Mouse (Mus musculus) testis, postnatal 10 days (tissue): Measurements from ENCODE around the gene Zfp787.
"Not testable (repeated sequence)": the region's sequence is repeated elsewhere in the genome, so short reads cannot be mapped to it uniquely, and the experiment has no call there.

ENCODE experiments used
- DNase-seq: peaks from one replicate; pipeline ENCODE4 v3.0.0; 2021; ENCODE audit warnings: low spot score

Gene Zfp787

GRCm38 (mm10) chr7:6162172-6162571 is 6.4 kb upstream of the Zfp787 start:
- no peak for DNase-seq

GRCm38 (mm10) chr7:6161541-6161940 is 5.7 kb upstream of the Zfp787 start:
- no peak for DNase-seq

GRCm38 (mm10) chr7:6159604-6160003 is 3.8 kb upstream of the Zfp787 start:
- no peak for DNase-seq

GRCm38 (mm10) chr7:6157479-6157878 is 1.7 kb upstream of the Zfp787 start:
- no peak for DNase-seq

- DNase-seq: no peak
Observed at GRCm38 (mm10) chr7:6156901-6157472, 1.2 kb upstream of the Zfp787 start.

- peak; percentile 92 for DNase-seq
Observed at GRCm38 (mm10) chr7:6155031-6155872, 545 bp downstream of the Zfp787 start.

- no peak for DNase-seq
Observed at GRCm38 (mm10) chr7:6154164-6154563, 1.6 kb downstream of the Zfp787 start.

GRCm38 (mm10) chr7:6153131-6153530 is 2.7 kb downstream of the Zfp787 start:
- DNase-seq: no peak

GRCm38 (mm10) chr7:6152036-6152435 is 3.8 kb downstream of the Zfp787 start:
- DNase-seq: no peak

GRCm38 (mm10) chr7:6151266-6151665 is 4.5 kb downstream of the Zfp787 start:
- no peak for DNase-seq

GRCm38 (mm10) chr7:6147688-6148087 is 8.1 kb downstream of the Zfp787 start:
- no peak for DNase-seq

GRCm38 (mm10) chr7:6146982-6147325 is 8.8 kb downstream of the Zfp787 start:
- no peak for DNase-seq

- DNase-seq: no peak
Observed at GRCm38 (mm10) chr7:6146194-6146981, 9.4 kb downstream of the Zfp787 start.

- DNase-seq: no peak
Observed at GRCm38 (mm10) chr7:6145423-6146188, 10.2 kb downstream of the Zfp787 start.

- no peak for DNase-seq
Observed at GRCm38 (mm10) chr7:6143991-6144531, 11.7 kb downstream of the Zfp787 start.

GRCm38 (mm10) chr7:6139295-6139694 is 16.5 kb downstream of the Zfp787 start:
- DNase-seq: no peak

GRCm38 (mm10) chr7:6136497-6136896 is 19.3 kb downstream of the Zfp787 start:
- no peak for DNase-seq

GRCm38 (mm10) chr7:6132646-6133045 is 23.2 kb downstream of the Zfp787 start:
- no peak for DNase-seq

GRCm38 (mm10) chr7:6130346-6130745 is 25.5 kb downstream of the Zfp787 start:
- DNase-seq: no peak

- peak; percentile 85 for DNase-seq
Observed at GRCm38 (mm10) chr7:6126690-6127448, 28.9 kb downstream of the Zfp787 start.

GRCm38 (mm10) chr7:6121128-6121527 is 34.7 kb downstream of the Zfp787 start:
- not testable (repeated sequence) for DNase-seq
